Mouse (Mus musculus) kidney, postnatal 4 days (tissue): ENCODE data around the gene Pih1d1.
A peak's percentile ranks its signal among the peaks of the same experiment; 100 is the strongest.
"Not testable (repeated sequence)": the region's sequence is repeated elsewhere in the genome, so short reads cannot be mapped to it uniquely, and the experiment has no call there.

Experiments
- DNase-seq, 2 experiments: peaks; one replicate each; pipeline ENCODE4 v3.0.0; 2021; ENCODE audit warnings: mixed read lengths in 2 of 2

The Pih1d1 gene

GRCm38 (mm10) chr7:45154096-45154992, at the start of gene Pih1d1, which contains the start of gene Aldh16a1:
TSS of gene Pih1d1 (plus strand) at chr7:45154303.
TSS of gene Aldh16a1 (minus strand) at chr7:45154584.
- DNase-seq, result peak; percentile 98 to 99

GRCm38 (mm10) chr7:45104941-45105340, 49.2 kb upstream of the Pih1d1 start:
- no peak for DNase-seq

- DNase-seq, result no peak
Measured at GRCm38 (mm10) chr7:45105491-45105890, 48.6 kb upstream of the Pih1d1 start.

- no peak for DNase-seq
Measured at GRCm38 (mm10) chr7:45106441-45106840, 47.7 kb upstream of the Pih1d1 start.

GRCm38 (mm10) chr7:45107052-45107645, 47.0 kb upstream of the Pih1d1 start:
- no peak for DNase-seq

- DNase-seq, result not testable (repeated sequence)
Measured at GRCm38 (mm10) chr7:45110089-45110488, 44.0 kb upstream of the Pih1d1 start.

- DNase-seq, result no peak
Measured at GRCm38 (mm10) chr7:45111940-45112339, 42.2 kb upstream of the Pih1d1 start.

- DNase-seq, result no peak
Measured at GRCm38 (mm10) chr7:45112529-45112928, 41.6 kb upstream of the Pih1d1 start.

GRCm38 (mm10) chr7:45113476-45113875, 40.6 kb upstream of the Pih1d1 start:
- no peak for DNase-seq

- no peak for DNase-seq
Measured at GRCm38 (mm10) chr7:45117566-45117965, 36.5 kb upstream of the Pih1d1 start.

- DNase-seq, result no peak
Measured at GRCm38 (mm10) chr7:45118336-45118735, 35.8 kb upstream of the Pih1d1 start.

GRCm38 (mm10) chr7:45119780-45120709, 34.1 kb upstream of the Pih1d1 start:
- no peak for DNase-seq

- peak; percentile 55 to 74 for DNase-seq
Measured at GRCm38 (mm10) chr7:45121404-45121803, 32.7 kb upstream of the Pih1d1 start.

- DNase-seq, result no peak
Measured at GRCm38 (mm10) chr7:45121966-45122365, 32.1 kb upstream of the Pih1d1 start.

- DNase-seq, result no peak
Measured at GRCm38 (mm10) chr7:45122561-45123185, 31.4 kb upstream of the Pih1d1 start.

- peak; percentile 56 to 72 for DNase-seq
Measured at GRCm38 (mm10) chr7:45123186-45123570, 30.9 kb upstream of the Pih1d1 start.

GRCm38 (mm10) chr7:45124224-45125143, 29.6 kb upstream of the Pih1d1 start, which contains the start of gene Rps11:
TSS of gene Rps11 (minus strand) at chr7:45124439.
- DNase-seq, result peak; percentile 99

GRCm38 (mm10) chr7:45125144-45125600, 28.9 kb upstream of the Pih1d1 start:
- DNase-seq, result peak in 1 of 2 experiments; percentile 35

GRCm38 (mm10) chr7:45125649-45126048, 28.5 kb upstream of the Pih1d1 start:
- peak in 1 of 2 experiments; percentile 29 for DNase-seq

GRCm38 (mm10) chr7:45126147-45126843, 27.8 kb upstream of the Pih1d1 start:
- no peak for DNase-seq
